Mouse (Mus musculus) granulocyte monocyte progenitor cell, adult 5-6 weeks (primary cell): ENCODE measurements around the gene Tff1. TPM values are rescaled to one million over a fixed set of nuclear protein-coding genes. Genes with fewer than 3 reads are reported as not detected.

Experiments used
- ATAC-seq: replicated peaks from 2 replicates; pipeline ENCODE4 v1.8.0; 2016; ENCODE audit warnings: mild to moderate bottlenecking, moderate TSS enrichment, inconsistent platforms; ENCODE audit not compliant: poor library complexity, severe bottlenecking
- total RNA-seq, 2 experiments: library from RNA; stranded (forward) in 1 of 2; stranded (reverse) in 1 of 2; fragments of 200-712, 200-1000 nt in 1 of 2; fragments of >200 nt in 1 of 2; fragmentation: Nextera tagmentation in 1 of 2; gene quantifications; 2 replicates each; pipeline ENCODE4 v1.2.3; 2014 to 2017

Gene Tff1
- not detected in 2 replicates for total RNA-seq (2014; fragmentation: Nextera tagmentation)
- not detected in 2 replicates for total RNA-seq (2017)

GRCm38 (mm10) chr17:31165127-31165526 lies at the start of gene Tff1:
Tff1 (minus strand) TSS chr17:31165277.
- no peak for ATAC-seq

- no peak for ATAC-seq
These were observed 46.8 kb upstream of the Tff1 start for GRCm38 (mm10) chr17:31211881-31212280.

GRCm38 (mm10) chr17:31210299-31210698 lies 45.2 kb upstream of the Tff1 start:
- no peak for ATAC-seq

- no peak for ATAC-seq
These were observed 44.4 kb upstream of the Tff1 start for GRCm38 (mm10) chr17:31209376-31209930.

- peak; percentile 57 for ATAC-seq
These were observed 43.6 kb upstream of the Tff1 start for GRCm38 (mm10) chr17:31208654-31209053.

- peak; percentile 82 for ATAC-seq
These were observed 42.8 kb upstream of the Tff1 start, which contains the start of gene Ubash3a for GRCm38 (mm10) chr17:31207771-31208334. Ubash3a (plus strand) TSS chr17:31207873.

GRCm38 (mm10) chr17:31198877-31199276 lies 33.8 kb upstream of the Tff1 start, which contains the start of gene Tmprss3:
Tmprss3 (minus strand) TSS chr17:31198977.
- no peak for ATAC-seq

GRCm38 (mm10) chr17:31196283-31196682 lies 31.2 kb upstream of the Tff1 start:
- peak; percentile 85 for ATAC-seq

GRCm38 (mm10) chr17:31195207-31195606 lies 30.1 kb upstream of the Tff1 start:
- ATAC-seq = no peak

- ATAC-seq = no peak
These were observed 28.3 kb upstream of the Tff1 start for GRCm38 (mm10) chr17:31193360-31193759.

GRCm38 (mm10) chr17:31192663-31193062 lies 27.6 kb upstream of the Tff1 start:
- ATAC-seq = no peak

GRCm38 (mm10) chr17:31191825-31192224 lies 26.7 kb upstream of the Tff1 start:
- ATAC-seq = no peak

GRCm38 (mm10) chr17:31187370-31187769 lies 22.3 kb upstream of the Tff1 start:
- ATAC-seq = peak; percentile 85

GRCm38 (mm10) chr17:31184269-31184990 lies 19.4 kb upstream of the Tff1 start:
- no peak for ATAC-seq

- ATAC-seq = no peak
These were observed 18.3 kb upstream of the Tff1 start for GRCm38 (mm10) chr17:31183180-31183974.

- ATAC-seq = peak; percentile 96
These were observed 16.4 kb upstream of the Tff1 start for GRCm38 (mm10) chr17:31181490-31181889.

- peak; percentile 17; the same call in 1 of the 2 replicates for ATAC-seq
These were observed 11.2 kb upstream of the Tff1 start for GRCm38 (mm10) chr17:31176321-31176720.

GRCm38 (mm10) chr17:31169796-31170195 lies 4.7 kb upstream of the Tff1 start:
- no peak for ATAC-seq

- no peak for ATAC-seq
These were observed 1.3 kb downstream of the Tff1 start for GRCm38 (mm10) chr17:31163821-31164220.

- ATAC-seq = peak; percentile 59
These were observed 2.5 kb downstream of the Tff1 start for GRCm38 (mm10) chr17:31162607-31163006.

- no peak for ATAC-seq
These were observed 4.8 kb downstream of the Tff1 start for GRCm38 (mm10) chr17:31160291-31160690.
